Mouse (Mus musculus): Measurements from ENCODE around the gene Tesk2.
"Not testable (repeated sequence)": the region's sequence is repeated elsewhere in the genome, so short reads cannot be mapped to it uniquely, and the experiment has no call there.

Tesk2 gene

DNA sequence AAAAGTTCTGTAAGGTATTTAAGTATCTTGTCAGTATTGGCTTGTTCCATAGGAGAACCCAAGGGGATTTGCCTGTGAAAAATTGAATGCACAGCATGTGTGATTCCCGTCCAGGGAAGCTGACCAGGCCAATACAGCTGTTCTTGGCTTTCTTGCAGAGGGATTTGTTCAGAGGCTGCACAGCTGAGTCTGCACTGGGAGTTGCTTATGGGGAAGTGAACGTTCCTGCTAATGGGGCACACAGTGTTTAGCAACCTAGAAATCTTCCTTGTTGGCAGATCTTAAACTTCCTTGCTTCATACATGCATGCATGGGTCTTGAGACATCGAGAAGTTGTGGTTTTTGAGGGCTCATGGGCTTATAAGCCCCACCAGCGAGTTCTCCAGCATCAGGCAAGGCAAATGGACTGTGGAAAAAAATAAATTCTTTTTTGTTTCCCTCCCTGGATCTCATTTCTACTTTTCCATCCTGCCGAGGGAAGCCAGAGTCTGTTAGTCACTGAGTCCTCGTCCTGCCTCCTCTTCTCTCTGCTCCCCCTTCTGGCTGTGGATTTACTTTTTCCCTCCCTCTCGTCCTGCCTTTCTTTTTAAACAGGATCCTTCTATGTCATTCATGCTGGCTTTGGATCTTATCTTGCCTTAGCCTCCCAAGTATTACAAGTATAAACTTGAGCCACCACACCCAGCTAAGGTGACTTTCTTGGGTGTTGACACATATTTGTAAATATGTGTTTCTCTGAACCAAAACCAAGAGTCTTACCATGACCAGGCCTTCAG is 67.4 kb downstream of the Tesk2 start:
- no peak for DNase-seq (ENCODE audit: extremely low read depth, low read depth)

DNA sequence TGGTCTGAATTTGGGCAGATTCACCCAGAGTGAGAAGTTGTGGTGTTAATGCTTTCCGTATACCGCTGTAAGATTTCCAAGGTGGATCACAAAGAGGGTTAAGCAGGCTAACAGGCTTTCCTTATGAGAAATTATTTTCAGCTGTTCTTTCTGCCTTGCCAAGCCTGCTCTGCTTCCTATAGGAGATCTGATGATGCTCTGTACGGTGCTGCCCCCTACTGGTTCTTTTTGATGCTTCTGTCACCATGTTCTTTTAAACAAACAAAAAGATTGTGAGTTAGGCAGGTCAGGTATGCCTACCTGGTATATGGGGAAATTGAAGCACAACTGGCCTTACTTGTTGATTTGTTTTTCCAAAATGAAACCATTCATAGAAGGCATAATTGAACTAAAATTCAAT is 68.2 kb downstream of the Tesk2 start:
- DNase-seq (ENCODE audit: extremely low read depth, low read depth) = peak; percentile 70

DNA sequence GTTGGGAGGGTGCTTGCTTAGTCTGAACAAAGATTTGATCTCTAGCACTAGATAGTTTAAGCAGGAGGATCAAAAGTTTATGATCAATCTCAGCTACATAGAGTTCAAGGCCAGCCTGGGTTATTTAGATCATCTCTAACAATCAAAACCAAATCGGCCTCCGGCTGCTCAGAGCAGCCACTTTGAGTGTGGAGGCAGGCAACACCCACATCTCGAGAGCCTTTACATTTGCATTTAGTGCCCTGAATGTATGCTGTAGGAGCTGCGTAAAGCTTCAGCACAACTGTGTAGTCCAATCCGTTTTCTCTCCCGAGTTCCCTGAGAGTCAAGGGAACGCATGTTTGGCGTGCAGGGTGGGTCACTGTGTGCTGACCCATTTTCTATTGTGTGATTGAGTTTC is 71.7 kb downstream of the Tesk2 start:
- DNase-seq (ENCODE audit: extremely low read depth, low read depth) = no peak

DNA sequence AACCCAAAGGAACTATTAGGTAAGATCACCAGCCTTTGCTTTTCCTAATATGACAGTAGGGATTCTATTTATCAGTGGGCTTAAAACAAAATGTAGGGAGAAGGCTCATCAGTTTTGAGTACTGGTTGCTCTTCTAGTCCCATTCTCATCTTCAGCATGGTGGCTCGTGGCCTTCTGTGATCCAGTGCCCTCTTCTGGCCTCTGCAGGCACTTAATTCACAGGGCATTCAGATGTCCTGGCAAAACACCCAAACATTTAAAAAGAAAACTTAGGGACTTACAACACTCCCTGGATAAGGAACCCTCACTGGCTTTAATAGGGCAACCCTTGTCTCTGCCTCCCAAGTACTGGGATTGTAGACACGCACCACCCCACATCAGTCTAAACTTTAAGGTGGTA is 73.5 kb downstream of the Tesk2 start:
- no peak for DNase-seq (ENCODE audit: extremely low read depth, low read depth)

DNA sequence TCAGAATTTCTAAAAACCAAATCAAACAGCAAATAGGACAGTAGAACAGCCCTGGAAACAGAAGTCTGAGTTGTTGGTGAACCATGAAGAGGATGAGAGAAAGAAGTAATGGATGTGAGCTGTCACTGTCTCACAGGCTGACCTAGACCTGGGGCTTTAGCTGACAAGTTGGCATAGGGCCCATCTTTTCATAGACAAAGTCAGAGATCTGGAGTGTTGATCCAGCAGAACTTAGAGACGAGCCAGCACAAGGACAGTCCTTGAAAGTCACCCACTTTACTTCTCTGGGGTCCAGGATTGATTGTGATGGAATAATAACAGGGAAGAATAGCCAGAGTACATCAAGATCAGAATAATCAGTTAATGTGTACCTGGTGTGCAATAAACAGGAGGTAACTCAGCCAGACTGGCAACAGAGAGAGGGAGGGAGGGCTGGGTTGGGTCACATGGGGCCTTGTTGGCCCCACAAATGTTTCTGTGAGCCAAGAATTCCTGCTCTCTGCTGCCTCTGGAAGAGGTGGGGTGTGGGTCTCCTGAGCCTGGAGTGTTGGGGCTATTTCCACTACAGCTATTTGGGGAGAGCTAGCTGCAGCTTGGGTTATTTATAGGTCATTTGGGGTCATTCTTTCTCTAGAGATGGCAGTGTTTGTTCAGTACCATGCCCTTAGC is 75.8 kb downstream of the Tesk2 start:
- DNase-seq (ENCODE audit: extremely low read depth, low read depth) = no peak

DNA sequence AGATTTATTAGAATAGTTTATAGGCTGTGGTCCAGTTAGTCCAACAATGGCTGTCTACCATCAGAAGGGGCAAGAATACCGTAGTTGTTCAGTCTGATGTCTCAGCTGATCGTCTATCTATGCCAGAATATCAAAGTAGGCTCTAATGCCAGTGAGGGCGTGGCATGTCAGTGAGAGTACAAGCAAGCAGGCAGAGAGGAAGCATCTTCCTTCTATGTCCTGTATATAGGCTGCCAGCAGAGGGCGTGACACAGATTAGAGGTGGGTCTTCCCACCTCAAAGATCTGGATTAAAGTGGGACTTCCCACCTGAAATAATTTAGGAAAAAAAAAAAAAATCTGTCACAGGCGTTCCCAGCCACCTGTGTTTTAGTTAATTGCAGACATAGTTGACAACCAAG is 79.2 kb downstream of the Tesk2 start:
- peak; percentile 30 for DNase-seq (ENCODE audit: extremely low read depth, low read depth)

DNA sequence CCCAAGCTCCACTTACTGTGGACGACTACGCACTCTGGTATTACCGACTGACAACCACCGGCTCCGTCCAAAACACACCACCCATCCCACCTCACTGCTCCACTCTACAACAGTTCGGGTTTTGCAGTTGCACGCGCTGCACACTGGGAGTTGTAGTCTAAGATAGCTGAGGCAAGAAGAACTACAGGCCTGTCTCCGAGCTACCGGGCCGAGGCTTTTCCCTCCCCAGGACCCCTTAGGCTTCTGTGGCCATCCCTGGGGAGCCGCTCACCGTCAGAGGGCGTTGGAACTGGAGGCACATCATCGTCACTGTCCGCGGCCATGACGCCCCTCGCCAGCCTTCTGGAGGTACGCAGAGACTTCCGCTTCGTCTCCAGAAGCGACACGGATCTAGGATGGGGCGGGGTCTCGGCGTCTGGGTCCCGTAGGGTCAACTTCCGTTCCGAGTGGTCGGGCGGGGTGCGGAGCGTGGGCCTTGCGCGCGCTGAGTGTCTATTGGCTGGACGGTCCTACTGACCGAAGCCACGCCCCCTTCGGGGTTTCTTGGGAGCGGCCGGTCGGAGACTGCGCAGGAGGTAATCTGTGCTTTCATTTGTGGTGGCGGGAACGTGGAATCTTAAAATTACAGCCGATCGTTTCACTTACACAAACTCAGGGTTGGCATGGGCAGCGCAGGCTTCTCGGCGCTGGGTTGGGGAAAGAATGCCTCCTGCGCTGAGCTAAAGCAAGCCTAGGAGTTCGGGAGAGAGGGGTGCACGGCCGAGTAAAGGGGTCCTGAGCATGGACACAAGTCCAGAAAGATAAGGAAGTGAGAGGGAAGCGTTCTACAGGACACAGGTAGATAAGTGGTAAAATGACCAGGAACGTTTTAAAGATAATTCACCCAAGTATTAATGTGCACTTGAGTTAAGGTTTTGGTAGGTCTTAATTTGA is 86.7 kb downstream of the Tesk2 start, which contains the start of the genes Toe1 and Mutyh:
Gene Toe1, minus strand, starts transcription at position 444 of the 933 bp plus-strand sequence.
Gene Mutyh, plus strand, starts transcription at position 527 of the 933 bp plus-strand sequence.
- peak; percentile 91 for DNase-seq (ENCODE audit: extremely low read depth, low read depth)

DNA sequence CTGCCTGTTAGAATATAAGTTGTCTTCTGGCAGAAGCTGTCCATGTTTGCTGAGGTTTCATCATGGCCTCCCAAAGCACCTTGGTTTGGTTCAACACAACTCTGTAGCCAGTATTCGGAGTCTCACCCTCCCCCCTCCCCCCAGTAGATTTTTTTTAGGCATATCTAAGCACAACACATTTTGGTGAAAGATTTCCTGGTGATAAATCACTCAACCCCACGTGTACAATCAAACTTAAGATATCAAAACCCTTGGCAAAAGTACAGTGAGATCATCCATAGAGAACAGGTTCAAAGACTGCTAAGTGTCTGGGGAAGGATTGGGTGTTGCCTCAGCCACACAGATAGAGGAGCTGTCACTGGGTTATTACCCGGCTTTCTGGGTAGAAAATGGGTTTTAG is 90.3 kb downstream of the Tesk2 start:
- DNase-seq (ENCODE audit: extremely low read depth, low read depth) = no peak

DNA sequence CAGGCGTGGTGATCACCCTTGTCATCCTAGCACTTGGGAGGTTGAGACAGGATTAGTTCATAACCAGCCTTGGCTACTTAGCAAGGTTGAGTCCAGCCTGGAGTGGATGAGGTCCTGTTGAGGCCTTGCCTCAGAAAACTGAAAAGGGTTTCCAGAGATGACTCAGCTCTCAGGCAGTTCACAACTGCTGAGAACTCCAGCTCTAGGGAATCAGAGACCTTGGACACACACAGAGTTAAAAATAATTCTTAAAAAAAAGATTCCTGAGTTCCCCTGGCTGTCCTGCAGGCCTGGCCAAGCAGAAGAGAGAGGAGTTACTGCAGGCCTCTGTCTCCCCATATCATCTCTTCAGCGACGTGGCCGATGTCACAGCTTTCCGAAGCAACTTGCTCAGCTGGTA is 94.5 kb downstream of the Tesk2 start:
- no peak for DNase-seq (ENCODE audit: extremely low read depth, low read depth)

DNA sequence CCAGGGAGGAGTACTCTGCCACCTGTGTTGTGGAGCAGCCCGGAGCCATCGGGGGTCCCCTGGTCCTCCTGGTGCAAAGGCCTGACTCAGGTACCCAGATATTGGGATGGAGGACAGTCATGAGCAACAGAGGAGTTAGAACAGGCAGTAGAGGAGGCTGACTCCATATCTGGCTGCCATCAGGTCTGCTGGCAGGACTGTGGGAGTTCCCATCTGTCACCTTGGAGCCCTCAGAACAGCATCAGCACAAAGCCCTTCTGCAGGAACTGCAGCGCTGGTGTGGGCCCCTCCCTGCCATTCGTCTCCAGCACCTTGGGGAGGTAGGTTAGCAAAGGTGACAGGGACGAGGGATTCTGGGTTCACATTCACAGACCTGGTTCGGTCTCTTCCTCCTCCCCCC is 96.7 kb downstream of the Tesk2 start:
- DNase-seq (ENCODE audit: extremely low read depth, low read depth) = no peak

DNA sequence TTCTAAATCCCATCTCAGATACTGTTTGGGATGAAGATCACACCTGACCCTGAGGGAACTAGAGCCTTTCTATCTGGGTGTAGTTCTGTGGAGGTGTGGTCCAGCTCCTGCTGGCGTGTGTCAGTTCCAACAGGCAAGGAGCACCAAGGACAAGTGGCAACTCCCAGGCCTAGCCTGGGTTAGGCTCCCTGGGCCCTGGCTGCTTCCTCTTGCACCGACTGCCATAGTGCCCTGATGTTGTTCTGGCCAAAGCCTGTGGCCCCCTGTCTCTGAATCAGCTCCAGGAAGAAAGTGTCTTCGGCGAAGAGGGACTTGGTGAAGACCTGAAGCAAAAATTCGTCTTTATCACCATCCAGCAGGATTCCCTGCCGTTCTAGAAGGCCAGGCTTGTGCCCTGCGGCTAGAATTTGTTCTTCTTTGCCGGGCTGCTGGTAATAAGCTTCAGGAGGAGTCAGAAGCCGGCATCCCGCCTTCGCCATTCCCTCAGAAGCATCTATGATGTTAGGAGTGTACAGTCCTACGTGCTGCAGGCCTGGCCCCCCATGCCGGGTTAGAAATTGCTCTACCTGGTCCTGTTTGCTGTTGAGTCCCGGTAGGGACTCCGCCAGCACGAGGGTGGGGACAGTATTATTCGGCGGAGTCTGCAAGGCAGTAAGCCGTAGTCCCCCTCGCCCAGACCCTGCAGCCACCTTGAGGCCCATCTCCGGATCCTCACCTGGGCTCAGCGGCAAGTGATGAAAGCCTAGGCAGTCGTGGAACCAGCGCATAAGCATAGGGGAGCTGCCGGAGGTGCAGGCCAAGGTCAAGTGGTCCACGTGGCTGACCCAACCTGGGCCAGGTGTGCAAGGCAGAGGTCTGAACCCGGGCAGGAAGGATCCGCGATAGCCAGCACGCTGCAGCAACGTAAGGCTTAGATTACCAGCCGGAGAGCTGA is 99.5 kb downstream of the Tesk2 start:
- DNase-seq (ENCODE audit: extremely low read depth, low read depth) = no peak

DNA sequence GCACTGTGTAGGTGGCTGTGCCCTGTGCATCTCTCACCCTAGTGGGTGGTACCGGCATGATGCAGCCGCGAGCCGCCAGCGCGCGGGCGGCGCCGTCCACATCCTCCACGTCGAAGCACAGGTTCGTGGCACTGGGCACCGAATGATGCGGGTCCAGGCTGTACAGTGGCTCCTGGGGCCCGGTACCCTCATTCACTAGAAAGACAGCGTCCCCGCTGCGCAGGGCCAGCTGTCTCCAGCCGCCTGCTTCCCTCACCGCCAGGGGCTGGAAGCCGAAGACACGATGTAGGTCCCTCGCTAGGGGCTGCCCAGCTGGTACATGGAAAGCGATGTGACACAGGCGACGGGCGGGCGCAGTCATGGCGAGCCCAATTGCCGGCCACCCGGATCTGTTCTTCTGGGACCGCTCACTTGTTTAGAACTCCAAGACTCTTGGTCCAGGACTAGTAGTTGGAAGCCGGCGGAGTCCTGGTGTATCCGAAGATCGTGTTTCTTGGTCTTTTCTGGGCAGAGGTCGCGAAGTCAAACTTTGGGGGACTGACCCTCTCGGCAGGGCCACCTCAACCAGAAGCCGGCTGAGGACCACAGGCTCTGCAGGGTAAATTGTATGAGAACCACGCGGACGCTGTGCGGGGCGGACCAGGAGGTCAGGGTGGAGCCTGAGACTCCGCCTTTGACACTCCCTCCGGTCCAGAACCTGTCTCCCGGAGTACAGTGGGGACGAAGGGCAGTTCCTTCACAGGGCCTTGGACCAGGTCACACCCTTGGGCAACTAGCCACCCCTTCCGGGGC is 100.3 kb downstream of the Tesk2 start:
- DNase-seq (ENCODE audit: extremely low read depth, low read depth) = no peak

DNA sequence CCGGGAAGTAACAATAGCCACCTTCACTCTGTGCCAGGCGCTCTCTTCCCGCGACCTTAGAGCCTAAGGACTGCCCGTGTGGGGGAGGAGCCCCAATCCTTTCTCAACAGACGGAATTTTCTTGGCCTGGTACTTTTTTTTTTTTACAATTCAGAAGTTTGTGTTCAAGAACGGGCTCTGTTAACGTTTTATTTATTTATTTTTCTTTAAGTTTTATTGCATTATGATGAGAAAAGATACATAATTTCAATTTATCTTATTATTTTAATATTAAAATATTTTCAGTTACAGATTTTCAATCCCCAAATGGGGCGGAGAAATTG is 100.9 kb downstream of the Tesk2 start, which contains the start of gene Hpdl:
Gene Hpdl, minus strand, starts transcription at position 14 of the 323 bp plus-strand sequence.
- DNase-seq (ENCODE audit: extremely low read depth, low read depth) = peak; percentile 25

DNA sequence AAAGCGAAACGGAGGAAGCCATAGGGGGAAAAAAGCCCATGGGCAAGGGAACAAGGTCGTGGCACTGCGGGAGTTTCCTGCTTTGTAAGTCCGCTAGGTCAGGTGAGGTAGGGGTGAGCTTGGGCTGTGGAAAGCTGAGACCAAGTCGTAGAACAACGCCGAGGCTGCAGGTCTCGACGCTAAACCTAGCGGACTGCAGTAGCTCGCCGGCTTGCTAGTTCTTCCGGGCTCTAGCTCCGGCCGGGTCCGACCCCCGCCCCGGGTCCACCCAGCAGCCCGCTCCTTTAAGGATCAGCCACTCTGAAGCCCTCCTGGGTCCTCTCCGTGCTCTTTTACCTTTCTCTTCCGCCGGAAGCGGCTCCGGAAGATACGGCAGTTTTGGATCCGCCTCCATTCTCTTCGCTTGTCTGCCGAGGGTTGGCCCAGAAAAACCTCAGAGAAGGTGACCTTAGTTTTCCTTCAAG is 103.8 kb downstream of the Tesk2 start:
- no peak for DNase-seq (ENCODE audit: extremely low read depth, low read depth)

DNA sequence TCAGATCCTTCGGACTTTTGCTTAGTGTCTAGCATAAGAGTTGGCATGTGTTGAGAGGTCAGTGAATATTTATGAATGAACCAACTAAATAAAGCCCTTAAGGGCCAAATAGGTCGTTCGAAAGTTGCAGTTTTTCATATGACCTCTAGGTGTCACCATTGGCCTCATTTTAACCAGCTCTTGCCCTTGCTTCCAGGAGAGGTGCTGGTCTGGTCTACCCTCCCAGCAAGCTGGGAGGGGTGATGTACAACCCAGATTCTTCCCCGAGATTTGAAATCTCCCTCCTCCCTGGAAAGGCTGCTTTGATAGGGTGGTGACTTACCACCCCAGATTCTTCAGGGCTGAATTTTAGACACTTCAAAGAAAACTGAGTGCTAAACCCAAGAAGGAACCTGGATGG is 107.1 kb downstream of the Tesk2 start:
- DNase-seq (ENCODE audit: extremely low read depth, low read depth) = peak; percentile 49

DNA sequence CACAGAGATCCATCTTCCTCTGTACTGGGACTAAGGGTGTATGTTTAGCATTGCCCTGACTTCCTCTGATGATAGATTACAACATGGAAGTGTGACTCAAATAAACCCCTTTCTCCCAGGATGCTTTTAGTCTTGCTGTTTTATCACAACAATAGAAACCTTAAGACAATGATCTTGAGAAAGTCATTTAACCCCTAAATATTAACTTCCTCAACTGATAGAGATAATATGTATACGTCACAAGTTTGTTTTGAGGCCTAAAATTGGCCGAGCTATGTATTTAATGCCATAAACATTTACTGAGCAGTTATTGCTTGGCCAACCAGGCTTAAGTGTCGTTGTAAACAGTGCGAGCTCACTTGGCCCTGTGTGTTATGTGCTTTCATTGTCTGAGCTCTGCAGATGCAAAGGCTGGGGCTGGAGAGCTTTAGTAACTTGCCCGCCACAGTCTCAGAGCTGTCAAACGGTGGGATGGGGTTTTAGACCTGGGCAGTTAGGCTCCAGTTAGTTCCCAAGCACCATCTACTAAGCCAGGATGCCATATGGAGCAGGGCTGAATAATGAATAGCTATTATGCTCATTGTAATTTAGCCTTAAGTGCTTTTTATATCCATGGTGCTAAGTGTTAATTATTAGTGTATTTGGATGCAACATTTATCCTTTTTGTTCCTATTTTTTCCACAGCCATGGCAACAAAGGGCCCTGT is 108.8 kb downstream of the Tesk2 start:
- DNase-seq (ENCODE audit: extremely low read depth, low read depth) = no peak

DNA sequence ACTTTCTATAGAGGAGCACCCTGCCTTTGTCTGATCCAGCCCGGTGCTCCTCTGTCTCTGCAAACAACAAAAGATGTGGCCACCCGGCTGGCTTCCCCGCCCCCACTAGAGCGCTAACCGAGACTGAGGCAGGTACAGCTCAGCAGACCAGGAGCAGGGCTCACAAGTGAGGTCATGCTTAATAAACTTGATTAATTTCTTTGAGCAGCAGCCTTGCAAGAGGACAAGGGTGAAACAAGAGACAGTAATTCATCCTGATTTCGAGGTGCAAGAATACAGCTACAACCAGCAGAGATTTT is 109.3 kb downstream of the Tesk2 start:
- no peak for DNase-seq (ENCODE audit: extremely low read depth, low read depth)

DNA sequence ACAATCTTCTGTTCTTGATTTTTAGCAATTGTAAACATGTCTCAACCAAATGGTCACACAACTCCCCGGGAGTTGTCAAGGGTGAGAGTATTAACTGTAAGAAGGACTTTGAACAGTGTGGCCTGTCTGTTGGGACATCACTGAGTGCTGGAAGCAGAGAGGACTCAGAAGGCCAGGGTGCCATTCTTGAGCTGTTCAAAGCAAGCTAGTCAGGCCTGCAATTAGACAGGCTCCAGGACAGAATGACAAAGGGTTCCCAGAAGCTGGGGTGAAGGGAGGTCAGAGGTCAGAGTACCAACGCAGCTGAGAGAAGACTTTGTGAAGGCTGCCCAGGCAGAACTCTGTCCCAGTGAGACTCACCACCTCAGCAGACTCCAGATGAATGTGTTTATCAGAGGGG is 118.3 kb downstream of the Tesk2 start:
- DNase-seq (ENCODE audit: extremely low read depth, low read depth) = no peak

DNA sequence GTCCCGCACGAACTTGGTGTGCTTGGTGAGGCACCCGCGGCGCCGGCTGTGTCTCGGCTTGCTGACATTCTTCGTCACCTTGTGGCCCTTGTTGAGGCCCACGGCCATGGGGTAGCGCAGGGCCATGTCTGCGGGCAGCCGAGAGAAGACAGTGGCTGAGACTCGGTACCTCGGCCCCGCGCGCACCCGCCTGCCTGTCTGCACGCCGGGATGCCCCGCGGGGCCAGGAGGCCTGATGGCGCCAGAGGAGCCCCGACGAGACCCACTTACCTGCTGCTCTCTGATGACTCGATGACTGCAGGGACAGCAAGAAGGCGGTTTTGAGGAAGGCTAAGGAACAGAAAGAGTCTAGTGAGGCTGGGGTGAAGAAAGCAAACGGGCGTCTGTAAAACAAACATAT is 119.3 kb downstream of the Tesk2 start:
- DNase-seq (ENCODE audit: extremely low read depth, low read depth) = not testable (repeated sequence)

All from MEL-GATA-1-ER (cell line).